Mouse (Mus musculus) T-helper 2 cell (primary cell): ENCODE data around the gene Klhl18.

Experiments used
- in situ Hi-C: fragments of 300-600 bp; cut with MboI, MseI; formaldehyde crosslinking; loops from one replicate; pipeline ENCODE4 v1.15.1; 2025; ENCODE audit warnings: high pct_unique_total_duplicates

Klhl18 gene

DNA sequence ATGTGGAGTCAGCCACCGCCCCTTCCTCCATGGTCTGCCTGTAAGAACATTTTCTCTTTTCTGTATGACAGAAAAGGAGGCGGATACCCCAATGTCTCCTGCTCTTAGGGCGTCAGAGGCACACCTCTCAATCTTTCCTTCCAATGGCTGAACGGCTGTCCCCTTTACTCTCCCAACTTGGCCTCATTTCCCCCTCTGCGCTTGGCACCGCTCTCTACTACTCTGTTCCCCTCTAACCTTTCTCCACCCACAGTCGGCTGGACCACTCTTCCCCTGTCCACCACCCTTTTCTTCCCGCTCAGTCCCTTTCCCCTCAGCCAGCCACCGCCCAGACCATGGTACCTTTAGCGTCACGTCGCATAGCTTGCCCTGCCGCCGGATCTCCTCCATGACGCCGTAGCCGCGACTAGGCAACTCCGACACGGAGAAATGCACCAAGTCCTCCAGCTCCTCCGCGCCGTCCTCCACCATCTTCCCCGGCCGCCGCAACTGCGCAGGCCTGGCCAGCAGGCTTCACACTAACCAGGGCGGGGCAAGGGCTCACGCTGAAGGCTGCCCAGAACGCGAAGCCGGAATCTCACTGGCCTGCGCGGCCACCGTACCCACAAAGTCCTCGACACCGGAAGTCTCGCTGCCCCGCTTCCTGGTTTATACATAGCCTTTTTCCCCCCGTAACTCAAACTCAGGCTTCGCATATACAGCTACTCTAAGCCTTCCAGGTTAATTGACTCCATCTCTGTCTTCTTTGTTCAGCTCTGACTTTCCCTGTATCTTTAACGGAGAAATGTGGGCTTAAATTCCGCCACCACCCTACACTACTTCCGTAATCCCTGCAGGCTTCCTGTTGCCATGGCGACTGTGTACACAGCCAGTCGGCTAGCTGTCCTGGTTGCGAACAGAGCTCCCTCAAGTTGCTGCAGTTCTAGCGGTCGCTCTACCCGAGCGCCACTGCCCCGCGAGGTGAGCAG is at the start of gene Klhl18, which contains the start of gene Kif9:
Gene Klhl18, minus strand, starts transcription at position 571 of the 968 bp plus-strand sequence.
Gene Kif9, plus strand, starts transcription at position 835 of the 968 bp plus-strand sequence.
- in situ Hi-C loops, result no loop called here

- in situ Hi-C loops, result no loop called here
Measured at GRCm38 (mm10) chr9:110525737-110526136, 49.2 kb upstream of the Klhl18 start.

- in situ Hi-C loops, result no loop called here
Measured at GRCm38 (mm10) chr9:110490913-110491312, 14.4 kb upstream of the Klhl18 start.

DNA sequence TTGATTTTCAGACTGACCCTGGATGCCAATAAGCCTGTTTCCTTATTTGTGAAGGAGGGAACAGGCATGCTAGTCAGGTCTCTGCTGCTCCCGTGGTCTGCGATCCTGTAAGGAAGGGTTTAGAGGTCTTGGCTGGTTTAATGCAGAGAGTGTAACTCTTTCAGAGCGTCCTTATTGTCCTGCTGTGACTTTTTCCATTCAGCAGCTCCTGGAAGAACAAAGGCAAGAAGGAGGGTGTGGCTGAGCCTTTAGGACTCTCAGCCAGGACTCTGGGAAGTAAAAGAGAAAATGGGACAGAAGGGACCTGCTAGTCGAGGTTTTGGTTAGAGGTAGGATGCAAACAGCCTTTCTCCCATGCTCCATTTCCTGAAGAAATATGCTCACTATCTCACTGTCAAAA is 12.3 kb upstream of the Klhl18 start:
- in situ Hi-C loops, result no loop called here

- in situ Hi-C loops, result no loop called here
Measured at GRCm38 (mm10) chr9:110478639-110479038, 2.1 kb upstream of the Klhl18 start.

DNA sequence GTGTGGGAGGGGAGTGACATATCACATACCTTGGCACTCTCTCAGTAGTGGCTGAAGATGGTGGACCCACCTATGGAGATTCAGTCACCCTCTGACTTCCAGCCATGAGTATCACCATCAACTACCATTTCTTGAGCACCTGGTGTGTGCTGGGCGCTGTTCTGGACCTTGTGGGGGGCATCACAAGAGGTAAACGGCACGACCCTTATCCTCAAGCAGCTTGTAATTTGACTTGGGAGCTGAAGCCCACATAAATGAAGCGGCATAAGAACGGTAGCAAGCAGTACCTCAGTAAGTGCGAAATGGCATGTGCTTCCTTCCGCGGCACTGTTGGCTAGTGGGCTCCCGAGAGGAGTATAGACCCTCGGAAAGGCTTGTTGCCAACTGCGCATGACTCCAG is 1.5 kb upstream of the Klhl18 start:
- in situ Hi-C loops, result no loop called here

DNA sequence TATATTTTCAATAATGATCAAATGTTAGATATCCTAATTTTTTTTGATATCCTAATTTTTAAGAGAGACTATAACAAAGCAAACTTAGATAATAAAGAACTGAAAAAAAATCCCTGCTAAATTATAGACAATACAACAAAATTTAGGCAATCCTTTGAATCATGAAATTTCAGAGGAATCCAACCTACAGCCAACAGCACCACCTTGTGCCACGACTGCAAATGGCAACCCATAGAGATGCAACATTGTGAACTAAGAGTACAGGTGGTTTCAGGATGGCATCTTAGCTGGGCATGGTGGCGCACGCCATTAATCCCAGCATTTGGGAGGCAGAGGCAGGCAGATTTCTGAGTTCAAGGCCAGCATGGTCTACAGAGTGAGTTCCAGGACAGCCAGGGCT is 10.3 kb downstream of the Klhl18 start:
- in situ Hi-C loops, result no loop called here

DNA sequence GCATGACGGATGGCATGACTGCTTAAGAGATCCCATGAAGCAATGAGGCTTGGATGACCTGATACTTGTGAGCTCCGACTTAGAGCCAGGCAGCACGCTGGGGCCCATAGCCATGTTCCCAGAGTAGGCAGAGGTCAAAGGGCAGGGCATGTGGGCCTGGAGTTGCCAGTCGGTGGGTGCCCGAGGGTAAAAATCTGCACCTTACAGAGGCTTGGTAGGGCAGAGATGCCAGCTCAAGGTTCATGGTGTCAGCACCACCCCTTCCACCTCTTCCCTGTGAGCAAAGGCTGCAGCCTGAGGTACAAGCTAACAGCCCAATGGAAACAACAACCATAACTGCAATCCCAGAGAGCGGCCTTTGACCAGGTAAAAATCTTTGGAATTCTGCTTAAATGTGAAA is 11.2 kb downstream of the Klhl18 start:
- in situ Hi-C loops, result no loop called here

GRCm38 (mm10) chr9:110463983-110464591 is 12.4 kb downstream of the Klhl18 start:
- in situ Hi-C loops, result loop anchor here (5.0 kb wide), 1 partner anchor 52 kb away; no protein-coding TSS in a partner anchor

DNA sequence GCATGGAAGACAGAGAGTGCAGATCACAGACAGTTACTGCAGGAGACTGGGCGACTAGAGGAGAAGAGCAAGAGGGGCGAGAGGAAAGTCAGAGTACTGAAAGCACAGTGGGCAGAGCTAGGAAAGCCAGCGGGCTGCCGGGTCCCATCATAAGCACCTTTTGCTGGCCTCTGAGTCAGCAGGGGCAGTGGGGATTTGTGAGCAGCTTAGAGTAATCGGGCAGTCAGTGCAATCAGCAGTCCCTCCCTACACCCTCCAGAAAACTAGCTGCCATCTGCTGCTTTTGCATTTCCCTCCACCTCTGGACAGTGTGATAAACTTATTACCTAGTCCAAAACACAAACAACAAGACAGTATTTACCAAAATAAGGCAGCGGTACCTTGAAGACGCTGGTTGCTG is 14.2 kb downstream of the Klhl18 start:
- in situ Hi-C loops, result loop anchor here (5.0 kb wide), 1 partner anchor 50 kb away; no protein-coding TSS in a partner anchor

GRCm38 (mm10) chr9:110460884-110461815 is 15.3 kb downstream of the Klhl18 start:
- in situ Hi-C loops, result loop anchor here (5.0 kb wide), 1 partner anchor 49 kb away; no protein-coding TSS in a partner anchor

DNA sequence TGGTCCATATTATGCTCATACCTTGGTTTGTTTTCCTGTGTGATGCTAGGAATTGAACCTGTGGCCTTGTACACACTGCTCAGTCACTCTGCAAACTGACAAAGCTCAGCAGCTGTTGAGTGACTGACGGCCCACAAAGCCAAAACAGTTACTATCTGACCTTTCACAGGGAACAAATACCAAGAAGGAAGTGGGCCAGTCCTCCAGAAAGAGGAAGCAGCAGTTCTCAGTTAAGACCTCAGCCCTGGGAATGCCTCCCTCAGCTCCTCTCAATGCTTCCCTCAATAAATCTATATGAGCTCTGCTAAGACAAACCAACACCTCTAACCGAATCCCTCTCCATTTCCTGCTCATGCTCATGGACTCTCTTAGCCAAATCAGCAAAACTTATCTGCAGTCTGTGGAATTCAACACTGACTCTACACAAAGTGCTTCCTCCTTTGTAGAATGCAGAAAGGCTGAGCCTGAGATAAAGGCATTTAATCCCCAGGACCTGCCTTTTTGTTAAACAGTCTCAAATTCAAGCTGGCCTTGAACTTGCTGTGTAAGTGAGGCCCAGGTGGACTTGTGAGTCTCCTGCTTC is 17.3 kb downstream of the Klhl18 start:
- in situ Hi-C loops, result no loop called here

DNA sequence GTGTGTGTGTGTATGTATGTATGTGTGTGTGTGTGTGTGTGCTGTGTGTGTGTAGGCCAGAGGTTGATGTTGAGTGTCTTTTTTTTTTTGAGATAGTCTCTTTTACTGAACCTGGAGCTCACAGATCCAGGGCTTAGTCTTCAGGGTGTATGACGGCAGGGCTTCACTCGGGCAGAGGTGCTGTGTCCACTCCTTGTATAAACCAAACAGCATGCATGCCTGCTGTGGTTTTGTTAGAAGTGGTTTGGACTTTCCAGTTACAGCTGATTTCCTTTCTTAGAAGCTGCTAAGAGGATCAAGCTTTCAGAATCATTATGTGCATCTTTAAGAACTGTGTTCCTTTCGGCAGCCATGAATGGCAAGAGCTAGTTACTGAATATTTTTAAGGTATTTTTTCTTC is 18.6 kb downstream of the Klhl18 start:
- in situ Hi-C loops, result no loop called here

DNA sequence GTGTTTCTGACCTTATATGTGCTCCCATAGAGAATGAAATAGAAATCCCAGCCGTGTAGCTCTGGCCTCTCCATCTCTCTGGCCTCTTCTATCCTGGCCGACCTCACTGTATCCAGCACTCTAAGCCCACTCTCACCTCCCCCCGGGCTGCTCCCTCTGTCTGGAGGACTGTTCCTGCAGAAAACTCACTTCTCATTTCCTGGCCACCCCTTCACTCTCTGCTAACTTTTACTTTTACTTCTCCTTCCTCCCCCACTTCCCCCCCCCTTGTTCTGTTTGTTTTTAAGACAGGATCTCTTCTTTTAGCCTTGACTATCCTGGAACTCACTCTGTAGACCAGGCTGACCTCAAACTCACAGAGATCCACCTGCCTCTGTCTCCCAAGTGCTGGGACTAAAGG is 24.0 kb downstream of the Klhl18 start:
- in situ Hi-C loops, result no loop called here

GRCm38 (mm10) chr9:110448857-110449617 is 27.5 kb downstream of the Klhl18 start:
- in situ Hi-C loops, result no loop called here

GRCm38 (mm10) chr9:110448356-110448755 is 28.1 kb downstream of the Klhl18 start:
- in situ Hi-C loops, result no loop called here

DNA sequence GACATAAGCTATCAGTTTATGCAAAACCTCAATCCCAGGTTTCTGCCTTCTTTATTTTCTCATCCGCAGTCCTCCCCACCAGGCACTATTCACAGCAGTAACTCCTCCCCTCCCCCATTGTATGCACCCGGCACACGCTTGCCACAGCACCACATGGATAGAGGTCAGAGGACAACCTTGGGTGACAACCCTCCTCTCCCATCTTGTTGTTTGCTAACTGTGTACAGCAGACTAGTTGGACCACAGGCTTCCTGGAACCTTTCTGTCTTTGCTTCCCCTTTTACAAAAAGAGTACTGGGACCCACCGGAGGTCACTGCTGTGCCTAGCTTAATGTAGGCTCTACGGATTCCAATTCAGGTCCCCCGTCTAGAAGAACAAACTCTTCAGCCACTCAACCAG is 35.9 kb downstream of the Klhl18 start:
- in situ Hi-C loops, result no loop called here

GRCm38 (mm10) chr9:110440049-110440448 is 36.4 kb downstream of the Klhl18 start:
- in situ Hi-C loops, result no loop called here

DNA sequence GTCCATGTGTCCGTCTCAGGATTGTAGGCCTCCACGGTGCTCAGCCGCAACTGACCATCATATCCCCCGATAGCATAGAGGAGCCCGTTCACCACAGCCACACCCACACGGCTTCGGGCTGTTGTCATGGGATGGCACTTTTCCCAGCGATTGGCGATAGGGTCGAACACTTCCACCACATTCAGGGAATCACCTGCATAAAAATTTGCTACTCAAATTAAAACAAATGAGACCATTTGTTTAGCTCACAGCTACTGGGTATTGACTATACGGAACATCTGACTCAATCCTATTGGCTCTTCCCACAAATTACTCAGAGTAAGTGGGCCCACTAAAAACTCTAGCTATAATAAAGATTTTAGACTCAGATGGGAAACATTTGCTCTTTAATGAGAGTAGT is 40.5 kb downstream of the Klhl18 start:
- in situ Hi-C loops, result no loop called here

GRCm38 (mm10) chr9:110433045-110433444 is 43.4 kb downstream of the Klhl18 start:
- in situ Hi-C loops, result no loop called here
